Mouse (Mus musculus): ENCODE measurements around the gene Oas1f.

DNA sequence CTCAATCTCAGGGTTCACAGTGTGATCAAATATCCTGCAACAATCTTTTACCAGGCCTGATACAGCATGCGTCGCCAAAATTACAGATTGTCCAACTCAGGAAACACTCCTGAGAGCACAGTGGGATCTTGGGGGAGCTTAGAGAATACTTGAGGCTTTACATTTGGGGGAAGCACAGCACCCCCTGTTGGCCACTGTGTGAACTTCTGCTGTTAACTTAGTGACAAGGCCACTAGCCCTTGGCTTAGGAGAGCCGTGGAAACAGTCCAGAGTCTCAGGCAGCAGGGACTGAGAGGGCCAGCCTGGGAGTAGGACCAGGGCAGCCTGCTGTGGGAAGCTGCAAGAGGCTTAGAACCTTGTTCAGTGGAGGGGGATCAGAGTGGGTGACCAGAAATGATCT is 31.2 kb upstream of the Oas1f start:
- TF ChIP-seq CTCF (IDR thresholded peaks at IDR 0.05; ENCODE audit: low read depth, low read length) (peak; percentile 55), GATA1 (IDR thresholded peaks at IDR 0.05; ENCODE audit: borderline replicate concordance, low read length) (no peak), GATA2 (IDR thresholded peaks at IDR 0.05; ENCODE audit: borderline replicate concordance, low read depth, low read length) (no peak), TAL1 (conservative IDR thresholded peaks at IDR 0.05; ENCODE audit: low read depth, low read length) (no peak)

Measured in G1E (cell line).